Mouse (Mus musculus): ENCODE measurements around the gene Clic1.
"Not testable (repeated sequence)": the region's sequence is repeated elsewhere in the genome, so short reads cannot be mapped to it uniquely, and the experiment has no call there.

Clic1 gene

GRCm38 (mm10) chr17:35020551-35020950, 29.2 kb upstream of the Clic1 start:
- no peak for DNase-seq (ENCODE audit: extremely low spot score, low spot score)

- peak; percentile 97 for DNase-seq (ENCODE audit: extremely low spot score, low spot score)
Observed at GRCm38 (mm10) chr17:35021163-35021808, 28.5 kb upstream of the Clic1 start.

- DNase-seq (ENCODE audit: extremely low spot score, low spot score) = no peak
Observed at GRCm38 (mm10) chr17:35021842-35022477, 27.8 kb upstream of the Clic1 start.

- no peak for DNase-seq (ENCODE audit: extremely low spot score, low spot score)
Observed at GRCm38 (mm10) chr17:35022541-35023060, 27.2 kb upstream of the Clic1 start.

- DNase-seq (ENCODE audit: extremely low spot score, low spot score) = no peak
Observed at GRCm38 (mm10) chr17:35023221-35023620, 26.5 kb upstream of the Clic1 start.

- DNase-seq (ENCODE audit: extremely low spot score, low spot score) = no peak
Observed at GRCm38 (mm10) chr17:35023756-35024155, 26.0 kb upstream of the Clic1 start.

- DNase-seq (ENCODE audit: extremely low spot score, low spot score) = no peak
Observed at GRCm38 (mm10) chr17:35024261-35024660, 25.5 kb upstream of the Clic1 start.

GRCm38 (mm10) chr17:35024691-35025488, 24.9 kb upstream of the Clic1 start:
- DNase-seq (ENCODE audit: extremely low spot score, low spot score) = no peak

GRCm38 (mm10) chr17:35026206-35026605, 23.6 kb upstream of the Clic1 start:
- DNase-seq (ENCODE audit: extremely low spot score, low spot score) = no peak

GRCm38 (mm10) chr17:35027277-35028068, 22.3 kb upstream of the Clic1 start, which contains the start of gene Sapcd1:
TSS of gene Sapcd1 (minus strand) at chr17:35028016.
- DNase-seq (ENCODE audit: extremely low spot score, low spot score) = peak; percentile 40

GRCm38 (mm10) chr17:35028315-35028714, 21.5 kb upstream of the Clic1 start:
- no peak for DNase-seq (ENCODE audit: extremely low spot score, low spot score)

GRCm38 (mm10) chr17:35029691-35030532, 19.9 kb upstream of the Clic1 start:
- peak; percentile 43 for DNase-seq (ENCODE audit: extremely low spot score, low spot score)

- no peak for DNase-seq (ENCODE audit: extremely low spot score, low spot score)
Observed at GRCm38 (mm10) chr17:35031272-35031671, 18.5 kb upstream of the Clic1 start.

GRCm38 (mm10) chr17:35031880-35032279, 17.9 kb upstream of the Clic1 start:
- no peak for DNase-seq (ENCODE audit: extremely low spot score, low spot score)

- no peak for DNase-seq (ENCODE audit: extremely low spot score, low spot score)
Observed at GRCm38 (mm10) chr17:35032323-35032870, 17.4 kb upstream of the Clic1 start.

- not testable (repeated sequence) for DNase-seq (ENCODE audit: extremely low spot score, low spot score)
Observed at GRCm38 (mm10) chr17:35033703-35034102, 16.1 kb upstream of the Clic1 start.

- no peak for DNase-seq (ENCODE audit: extremely low spot score, low spot score)
Observed at GRCm38 (mm10) chr17:35034896-35035295, 14.9 kb upstream of the Clic1 start.

GRCm38 (mm10) chr17:35039121-35039873, 10.5 kb upstream of the Clic1 start:
- DNase-seq (ENCODE audit: extremely low spot score, low spot score) = no peak

- DNase-seq (ENCODE audit: extremely low spot score, low spot score) = no peak
Observed at GRCm38 (mm10) chr17:35043794-35044193, 6.0 kb upstream of the Clic1 start.

All from neural tube, embryonic 10.5 days (tissue).